Comparison of ENCODE assay signal across 13 mouse cellular contexts in genomic region chr3:135628706-135629169, GRCm38 (mm10).
DNase-seq lines count a peak whose midpoint lies in the region; ATAC-seq lines count a peak whose summit lies in the region.
"Had no signal": no experiment of that assay in that cellular context is flagged by ENCODE, and none has a peak within 500 bp of the region (broad histone marks: within the 10 kb centered on the region; RNA-seq: fewer than 3 reads in every experiment).

No protein-coding gene starts in this region.

- no peak for DNase-seq in heart, adult 8-10 months (ENCODE audit: low spot score)
- peak; percentile 4 for DNase-seq in embryonic facial prominence, embryonic 11.5 days (ENCODE audit: low spot score)
- peak; percentile 37 to 65 for DNase-seq in kidney, postnatal 4 days
- peak; percentile 14 for DNase-seq in retina, postnatal 1 day
- DNase-seq in cerebellum, adult 18-20 months = no peak
- DNase-seq in thymus, postnatal 10 days (ENCODE audit: low spot score in 2 of 2) = no peak
- DNase-seq: cerebellum, adult 11 months; gastrocnemius, postnatal 10 days; midbrain, embryonic 14.5 days; right cerebral cortex, postnatal 14 days had no signal

- H3K36me3 ChIP-seq in heart, embryonic 14.5 days (ENCODE audit: control insufficient read depth, insufficient read depth, low read length) = peaks cover 57% of the 10 kb centered on the region
- H3K36me3 ChIP-seq in embryonic facial prominence, embryonic 11.5 days (replicated peaks; ENCODE audit: control insufficient read depth, insufficient read depth, low read depth, low read length) = no peaks in the 10 kb centered on the region

- H3K4me2 ChIP-seq in heart, embryonic 14.5 days (ENCODE audit: low read length) = no peak overlapping the region
- no peak overlapping the region for H3K4me2 ChIP-seq in embryonic facial prominence, embryonic 11.5 days (ENCODE audit: low read depth, low read length)

- no peak for ATAC-seq in heart, embryonic 14.5 days (ENCODE audit: insufficient number of reproducible peaks, insufficient read depth, low FRiP score, low read depth)
- no peak for ATAC-seq in embryonic facial prominence, embryonic 11.5 days (replicated peaks; ENCODE audit: insufficient number of reproducible peaks, low FRiP score, low TSS enrichment, low read depth)
- no peak for ATAC-seq in CD4-positive, CD25-positive, alpha-beta regulatory T cell, adult 4 months

- H3K9me3 ChIP-seq in heart, embryonic 14.5 days (ENCODE audit: control insufficient read depth, low read length) = no peaks in the 10 kb centered on the region
- H3K9me3 ChIP-seq in embryonic facial prominence, embryonic 11.5 days (replicated peaks; ENCODE audit: control insufficient read depth, low read length) = no peaks in the 10 kb centered on the region
- H3K9me3 ChIP-seq: G1E had no signal

- no peaks in the 10 kb centered on the region for H3K27me3 ChIP-seq in heart, embryonic 14.5 days (ENCODE audit: control insufficient read depth, insufficient read depth, low read length)
- no peaks in the 10 kb centered on the region for H3K27me3 ChIP-seq in embryonic facial prominence, embryonic 11.5 days (ENCODE audit: control insufficient read depth, insufficient read depth, low read length)

- no peak overlapping the region for H3K4me3 ChIP-seq in heart, embryonic 14.5 days (ENCODE audit: control insufficient read depth in 1 of 2, insufficient read depth in 1 of 2, low read depth in 1 of 2, low read length in 2 of 2)
- no peak overlapping the region for H3K4me3 ChIP-seq in embryonic facial prominence, embryonic 11.5 days (ENCODE audit: low read depth, low read length)

- H3K9ac ChIP-seq in heart, embryonic 14.5 days (ENCODE audit: low read length) = no peak overlapping the region
- H3K9ac ChIP-seq in embryonic facial prominence, embryonic 11.5 days (replicated peaks; ENCODE audit: low read length) = no peak overlapping the region

- peaks cover 10 to 20% of the 10 kb centered on the region in 2 experiments; a peak in 3 of 4 replicates for H3K4me1 ChIP-seq in heart, embryonic 14.5 days (ENCODE audit: control insufficient read depth in 2 of 2, insufficient read depth in 2 of 2, low read length in 2 of 2)
- no peaks in the 10 kb centered on the region for H3K4me1 ChIP-seq in embryonic facial prominence, embryonic 11.5 days (ENCODE audit: control insufficient read depth, insufficient read depth, low read length)

- peak overlapping the region; percentile 66 to 77 for H3K27ac ChIP-seq in heart, embryonic 14.5 days (replicated peaks in 1 of 2; ENCODE audit: control insufficient read depth in 1 of 2, insufficient read depth in 1 of 2, low read depth in 2 of 2, low read length in 2 of 2)
- no peak overlapping the region for H3K27ac ChIP-seq in embryonic facial prominence, embryonic 11.5 days (replicated peaks; ENCODE audit: low read depth, low read length)

- WGBS in heart, embryonic 14.5 days = 34% methylated on average over 9 of the region's 9 CpGs
- 70% methylated on average over 9 of the region's 9 CpGs for WGBS in embryonic facial prominence, embryonic 11.5 days

Comparison
In these comparisons a context has a peak if more than half of its experiments do, and no peak if none do; other contexts are left out.
1. DNase-seq: peak in embryonic facial prominence, embryonic 11.5 days (single experiment), kidney, postnatal 4 days (2 of 2) and retina, postnatal 1 day (single experiment); none in heart, adult 8-10 months (single experiment), cerebellum, adult 18-20 months (0 of 2) and thymus, postnatal 10 days (0 of 2).